Mouse (Mus musculus) G1E (cell line): ENCODE data around the gene Gm20390. TPM values are rescaled to one million over a fixed set of nuclear protein-coding genes. Genes with fewer than 3 reads are reported as not detected.
A peak's percentile ranks its signal among the peaks of the same experiment; 100 is the strongest.

Experiments used
- ATAC-seq: 2 replicates; pipeline ENCODE4 v1.8.0; 2016; ENCODE audit warnings: mild to moderate bottlenecking; ENCODE audit not compliant: insufficient number of reproducible peaks, poor library complexity, low FRiP score, severe bottlenecking; ENCODE audit errors: extremely low read depth
- DNase-seq: peaks from one replicate; pipeline ENCODE4 v3.0.0; 2012; ENCODE audit warnings: low spot score
- H3K27me3 ChIP-seq: 2 replicates; pipeline ENCODE4 v1.6.1; 2012; ENCODE audit warnings: mild to moderate bottlenecking, low read length, inconsistent platforms; ENCODE audit not compliant: insufficient read depth
- H3K36me3 ChIP-seq: replicated peaks from 2 replicates; pipeline ENCODE3; 2012; ENCODE audit warnings: mild to moderate bottlenecking, inconsistent platforms
- H3K4me1 ChIP-seq: 2 replicates; pipeline ENCODE4 v1.6.1; 2012; ENCODE audit warnings: low read depth, low read length, inconsistent platforms, mixed read lengths; ENCODE audit not compliant: insufficient read depth
- H3K4me3 ChIP-seq: 2 replicates; pipeline ENCODE4 v1.5.1; 2012; ENCODE audit warnings: low read depth, mild to moderate bottlenecking, inconsistent platforms, low read length, moderate library complexity, mixed read lengths
- H3K9me3 ChIP-seq: replicated peaks from 2 replicates; pipeline ENCODE4 v1.6.1; 2012; ENCODE audit warnings: inconsistent platforms
- CTCF ChIP-seq: IDR thresholded peaks from 2 replicates; pipeline ENCODE4 v1.5.1; 2012; ENCODE audit warnings: low read depth, low read length, inconsistent platforms, mixed read lengths
- GATA1 ChIP-seq: IDR thresholded peaks from 2 replicates; pipeline ENCODE4 v1.6.1; 2012; ENCODE audit warnings: borderline replicate concordance, low read length, inconsistent platforms, mixed read lengths
- GATA2 ChIP-seq: IDR thresholded peaks from 2 replicates; pipeline ENCODE4 v1.6.1; 2012; ENCODE audit warnings: low read depth, low read length, inconsistent platforms, borderline replicate concordance
- POLR2AphosphoS5 ChIP-seq: IDR thresholded peaks from 2 replicates; pipeline ENCODE4 v1.6.1; 2012; ENCODE audit warnings: low read depth, low read length, inconsistent platforms; ENCODE audit not compliant: insufficient replicate concordance
- TAL1 ChIP-seq: conservative IDR thresholded peaks from 2 replicates; pipeline ENCODE4 v1.6.1; 2012; ENCODE audit warnings: low read depth, low read length, inconsistent platforms, mixed read lengths
- polyA plus RNA-seq: library from polyadenylated mRNA; stranded (reverse); fragments of >175 nt; gene quantifications from 2 replicates; pipeline ENCODE4 v1.2.3, GENCODE M21; 2012
- total RNA-seq, 2 experiments: library from RNA; stranded (forward) in 1 of 2; stranded (reverse) in 1 of 2; fragments of 200-1000 nt in 1 of 2; fragments of >200 nt in 1 of 2; fragmentation: Nextera tagmentation in 1 of 2; gene quantifications; 2 replicates each; pipeline ENCODE4 v1.2.3; 2014 to 2017

Gene Gm20390
- total RNA-seq (2014; fragmentation: Nextera tagmentation), result 34.7 and 48.9 TPM in 2 replicates
- not detected in 2 replicates for total RNA-seq (2017)
- polyA plus RNA-seq, result 246 and 259 TPM in 2 replicates

- peak within 1 kb of the TSS; percentile 100 for H3K4me3 ChIP-seq
- peaks cover 32% of the 10 kb centered on the region for H3K4me1 ChIP-seq
These were observed at the start of gene Gm20390, which contains the start of gene Nme1 for GRCm38 (mm10) chr11:93968005-93968847. Gm20390 (minus strand) TSS chr11:93968293. Nme1 (minus strand) TSS chr11:93968521.

DNA sequence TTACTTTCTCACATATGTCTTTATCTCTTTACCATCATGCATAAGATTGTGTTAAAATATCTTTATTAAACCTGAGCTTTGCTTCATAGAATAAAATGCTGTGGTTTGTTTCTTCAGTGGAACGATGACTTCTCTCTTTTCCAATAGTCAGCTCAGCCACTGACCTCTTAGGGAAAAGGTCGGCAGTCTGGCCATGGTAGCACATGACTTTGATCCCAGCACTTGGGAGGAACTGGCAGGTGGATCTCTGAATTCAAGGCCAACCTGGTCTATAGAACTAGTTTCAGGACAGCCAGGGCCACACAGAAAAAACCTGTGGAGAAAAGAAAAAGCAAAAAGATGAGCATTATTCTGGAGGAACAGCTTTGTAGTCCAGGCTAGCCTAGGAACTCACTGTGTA lies 35.3 kb upstream of the Gm20390 start:
- no peak for TF ChIP-seq TAL1
- TF ChIP-seq GATA2, result no peak
- TF ChIP-seq CTCF, result no peak
- TF ChIP-seq GATA1, result no peak
- no peak for TF ChIP-seq POLR2AphosphoS5
- Histone ChIP-seq H3K27me3 (no peaks in the 10 kb centered on the region), H3K36me3 (peaks cover 36% of the 10 kb centered on the region), H3K4me1 (peaks cover 13% of the 10 kb centered on the region), H3K4me3 (no peak overlapping the region), H3K9me3 (no peaks in the 10 kb centered on the region)
- DNase-seq (no peak), ATAC-seq (no peak)

More at GRCm38 (mm10) chr11:93968005-93968847, at the start of gene Gm20390, which contains the start of gene Nme1:
- ATAC-seq (peak; percentile 92), DNase-seq (peak; percentile 65)
- Histone ChIP-seq H3K9me3 (no peaks in the 10 kb centered on the region), H3K27me3 (no peaks in the 10 kb centered on the region), H3K36me3 (peaks cover 30% of the 10 kb centered on the region)
- TF ChIP-seq POLR2AphosphoS5, result no peak
- TF ChIP-seq CTCF, result peak; percentile 31; the same call in 1 of the 2 replicates

- H3K4me3 ChIP-seq, result no peak overlapping the region
- DNase-seq (no peak), ATAC-seq (no peak)
- H3K36me3 ChIP-seq, result peaks cover 31% of the 10 kb centered on the region
- TF ChIP-seq GATA2 (no peak), CTCF (no peak), GATA1 (no peak), POLR2AphosphoS5 (no peak), TAL1 (no peak)
- H3K4me1 ChIP-seq, result peaks cover 40% of the 10 kb centered on the region
- no peaks in the 10 kb centered on the region for H3K9me3 ChIP-seq
- no peaks in the 10 kb centered on the region for H3K27me3 ChIP-seq
These were observed 31.2 kb upstream of the Gm20390 start for GRCm38 (mm10) chr11:93999276-93999675.

DNA sequence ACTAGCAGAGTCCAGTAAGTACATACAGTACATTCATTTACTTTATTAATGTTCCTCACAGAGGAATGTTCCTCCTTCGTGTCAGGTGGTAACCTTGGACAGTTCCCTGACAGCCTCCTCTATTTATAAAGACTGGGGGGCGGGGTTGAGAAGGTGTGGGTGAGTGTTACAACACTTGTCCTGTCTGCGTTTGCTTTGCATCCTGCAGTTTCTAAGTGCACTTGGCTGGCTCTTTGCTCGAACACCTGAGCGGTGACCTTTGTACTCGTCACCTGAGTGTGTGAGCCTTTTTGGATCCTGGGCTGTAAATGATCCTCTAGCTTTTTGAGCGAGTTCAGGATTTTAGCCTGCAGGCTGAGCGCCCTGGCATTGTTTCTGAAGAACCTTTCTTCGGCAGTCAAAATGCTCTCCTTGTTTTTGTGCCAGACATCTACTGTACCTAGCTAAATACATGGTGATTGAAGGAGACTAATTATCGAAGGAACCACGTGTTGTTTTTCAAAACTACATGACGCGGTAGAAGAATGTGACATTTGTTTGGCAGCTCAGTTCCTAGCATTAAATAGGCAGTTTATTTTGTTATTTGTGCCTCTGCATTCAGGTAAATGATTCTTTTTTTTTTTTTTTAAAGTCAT lies 29.2 kb upstream of the Gm20390 start:
- ATAC-seq, result no peak

GRCm38 (mm10) chr11:93996306-93997140 lies 28.4 kb upstream of the Gm20390 start:
- H3K27me3 ChIP-seq, result no peaks in the 10 kb centered on the region
- TF ChIP-seq GATA1, result no peak
- no peak for TF ChIP-seq GATA2
- TF ChIP-seq POLR2AphosphoS5, result no peak
- TF ChIP-seq CTCF, result no peak
- no peak for TF ChIP-seq TAL1
- DNase-seq (peak; percentile 34), ATAC-seq (0 out of 2 replicates have a peak, but pooled peaks have one; percentile 19)
- peaks cover 48% of the 10 kb centered on the region for H3K4me1 ChIP-seq
- peak overlapping the region; percentile 99 for H3K4me3 ChIP-seq
- no peaks in the 10 kb centered on the region for H3K9me3 ChIP-seq
- H3K36me3 ChIP-seq, result peaks cover 19% of the 10 kb centered on the region

More for the DNA sequence above, 29.2 kb upstream of the Gm20390 start:
- H3K27me3 ChIP-seq, result no peaks in the 10 kb centered on the region
- peak overlapping the region; percentile 99 for H3K4me3 ChIP-seq
- H3K4me1 ChIP-seq, result peaks cover 48% of the 10 kb centered on the region
- no peaks in the 10 kb centered on the region for H3K9me3 ChIP-seq
- H3K36me3 ChIP-seq, result peaks cover 20% of the 10 kb centered on the region
- TF ChIP-seq GATA2, result no peak
- no peak for TF ChIP-seq POLR2AphosphoS5
- peak; percentile 18 for DNase-seq

DNA sequence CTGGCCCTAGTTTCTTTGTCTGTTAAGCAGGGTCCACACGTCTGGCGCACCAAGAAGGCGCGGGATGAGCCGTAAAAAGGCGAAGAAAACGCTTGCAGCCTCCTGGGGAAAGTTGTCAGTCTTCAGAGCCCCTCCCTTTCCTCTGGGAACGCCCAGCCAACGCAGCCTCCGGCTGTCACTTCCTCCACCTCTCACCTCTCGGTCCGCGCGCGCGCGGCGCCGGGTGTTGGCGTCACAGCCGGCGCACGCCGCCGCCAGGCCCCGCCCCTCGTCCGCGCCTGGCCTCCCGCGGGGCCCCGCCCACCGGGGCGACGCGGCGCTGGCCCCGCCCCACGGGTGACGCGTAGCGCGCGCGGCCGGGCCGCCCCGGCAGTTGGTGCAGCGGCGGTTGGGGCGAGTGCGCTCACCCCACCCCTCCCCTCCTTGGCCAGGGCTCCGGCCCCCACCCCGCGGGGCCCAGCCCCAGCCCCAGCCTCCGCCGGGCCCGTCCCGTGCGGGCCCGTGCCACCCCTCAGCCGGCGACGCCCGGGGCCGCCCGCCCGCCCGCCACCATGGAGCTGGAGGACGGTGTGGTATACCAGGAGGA lies 27.7 kb upstream of the Gm20390 start, which contains the start of gene Spag9:
Spag9 (plus strand) TSS at position 372 of the 586 bp plus-strand sequence.
- no peak for TF ChIP-seq GATA2
- no peak for TF ChIP-seq CTCF
- TF ChIP-seq POLR2AphosphoS5, result no peak
- TF ChIP-seq GATA1, result no peak
- TF ChIP-seq TAL1, result no peak
- ATAC-seq (peak; percentile 74), DNase-seq (peak; percentile 89)
- Histone ChIP-seq H3K27me3 (no peaks in the 10 kb centered on the region), H3K9me3 (no peaks in the 10 kb centered on the region), H3K36me3 (peaks cover 19% of the 10 kb centered on the region), H3K4me1 (peaks cover 48% of the 10 kb centered on the region), H3K4me3 (peak within 1 kb of the TSS; percentile 99)
